Mouse (Mus musculus): ENCODE data around the gene Gpd1.
A peak's percentile ranks its signal among the peaks of the same experiment; 100 is the strongest.
"Not testable (repeated sequence)": the region's sequence is repeated elsewhere in the genome, so short reads cannot be mapped to it uniquely, and the experiment has no call there.

The Gpd1 gene

DNA sequence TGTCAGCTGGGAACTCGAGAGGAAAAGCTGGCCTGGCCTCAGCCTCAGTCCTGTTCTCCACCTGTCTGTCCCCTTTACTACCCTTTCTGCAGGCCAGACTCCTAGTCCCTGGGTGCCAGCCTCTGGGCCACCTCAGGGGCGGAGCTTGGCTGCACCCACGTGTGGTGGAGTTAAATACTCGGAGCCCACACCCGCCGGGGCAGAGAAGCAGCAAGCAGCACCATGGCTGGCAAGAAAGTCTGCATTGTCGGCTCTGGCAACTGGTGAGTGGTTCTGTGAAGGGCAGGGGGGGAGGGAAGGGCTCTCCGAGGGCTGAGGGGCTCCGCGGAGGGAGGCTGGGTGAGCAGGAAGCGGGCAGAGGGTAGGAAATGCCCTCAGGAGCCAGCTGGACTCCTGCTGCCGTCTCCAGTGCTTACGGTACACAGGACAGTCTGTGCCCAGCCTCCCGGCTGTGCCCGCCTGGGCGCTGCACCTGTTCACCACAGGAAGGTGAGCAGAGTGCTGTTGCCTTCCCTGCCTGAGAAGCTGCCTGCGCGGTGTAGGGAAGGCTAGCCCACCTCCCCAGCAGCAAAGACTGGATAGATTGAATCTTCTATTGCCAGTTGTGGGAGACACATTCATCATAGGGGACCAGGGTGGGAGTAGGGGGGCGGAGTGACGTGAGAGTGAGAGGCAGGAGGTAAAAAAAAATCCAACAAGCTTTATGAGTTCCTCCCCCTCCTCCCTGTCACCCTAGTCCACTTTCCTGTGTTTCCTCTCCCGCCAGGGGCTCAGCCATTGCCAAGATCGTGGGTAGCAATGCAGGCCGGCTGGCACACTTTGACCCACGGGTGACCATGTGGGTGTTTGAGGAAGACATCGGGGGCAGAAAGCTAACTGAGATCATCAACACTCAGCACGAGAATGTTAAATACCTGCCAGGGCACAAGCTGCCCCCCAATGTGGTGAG, at the start of gene Gpd1:
Gene Gpd1 (plus strand): TSS at position 130 of the 949 bp plus-strand sequence.
- DNase-seq (ENCODE audit: low spot score) = no peak

DNA sequence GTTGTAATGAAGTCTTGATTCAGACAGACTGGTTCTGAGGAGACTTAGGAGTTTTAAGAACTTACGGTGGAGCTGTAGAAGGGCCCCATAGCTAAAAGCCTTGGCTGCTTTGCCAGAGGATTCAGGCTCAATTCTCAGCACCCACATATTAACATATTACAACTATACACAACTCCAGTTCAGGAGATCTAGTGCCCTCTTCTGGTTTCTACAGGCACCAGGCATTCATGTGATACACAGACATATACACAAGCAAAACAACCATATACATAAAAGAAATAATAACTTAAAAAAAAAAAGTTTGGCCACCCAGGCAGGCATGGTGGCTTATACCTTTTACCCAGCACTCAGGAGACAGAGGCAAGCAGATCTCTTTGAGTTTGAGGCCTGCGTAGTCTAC, 49.8 kb upstream of the Gpd1 start:
- DNase-seq (ENCODE audit: low spot score) = no peak

DNA sequence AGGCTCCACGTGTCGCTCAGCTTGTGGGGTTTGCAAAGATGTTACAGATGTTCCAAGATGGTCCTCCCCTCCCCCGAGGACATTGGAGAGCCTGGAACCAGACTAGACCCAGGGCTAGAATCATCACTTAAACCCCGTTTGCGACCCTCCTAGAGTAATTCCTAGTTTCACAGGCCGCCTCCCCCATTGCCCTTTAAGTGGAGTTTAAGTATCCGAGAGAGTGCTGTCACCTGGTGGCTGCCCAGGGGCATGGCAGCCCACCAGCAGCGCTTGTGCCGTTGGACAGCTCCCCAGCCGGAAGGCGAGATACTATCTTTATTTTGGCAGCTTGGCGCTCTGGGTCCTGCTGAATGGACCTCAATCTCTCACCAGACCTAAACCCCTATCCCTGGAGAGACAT, 48.4 kb upstream of the Gpd1 start:
- DNase-seq (ENCODE audit: low spot score) = peak; percentile 90

GRCm38 (mm10) chr15:99669392-99669791, 47.9 kb upstream of the Gpd1 start:
- DNase-seq (ENCODE audit: low spot score) = no peak

- DNase-seq (ENCODE audit: low spot score) = peak; percentile 58
Observed at GRCm38 (mm10) chr15:99670154-99670821, 47.0 kb upstream of the Gpd1 start, which contains the start of gene Asic1. Gene Asic1, plus strand, starts transcription at chr15:99670368.

GRCm38 (mm10) chr15:99670964-99671670, 46.2 kb upstream of the Gpd1 start:
- DNase-seq (ENCODE audit: low spot score) = no peak

GRCm38 (mm10) chr15:99671783-99672182, 45.5 kb upstream of the Gpd1 start:
- no peak for DNase-seq (ENCODE audit: low spot score)

DNA sequence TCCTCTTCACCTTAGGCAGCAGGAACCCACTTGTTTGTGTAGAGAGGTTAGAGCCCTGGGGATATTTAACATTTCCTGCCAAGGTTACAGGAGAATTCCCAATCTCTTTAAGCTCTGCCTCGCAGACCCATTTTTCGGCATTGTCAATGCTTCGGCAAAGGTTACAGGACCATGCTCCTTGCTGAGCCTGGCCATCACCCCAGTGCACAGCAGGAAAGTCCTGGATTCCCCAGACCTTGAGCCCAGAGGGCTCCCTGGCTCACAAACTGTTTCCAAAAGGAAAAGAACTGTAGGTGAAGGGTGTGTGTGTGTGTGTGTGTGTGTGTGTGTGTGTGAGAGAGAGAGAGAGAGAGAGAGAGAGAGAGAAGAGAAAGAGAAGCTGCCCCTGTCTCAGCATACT, 42.4 kb upstream of the Gpd1 start:
- DNase-seq (ENCODE audit: low spot score) = no peak

GRCm38 (mm10) chr15:99677089-99677488, 40.2 kb upstream of the Gpd1 start:
- no peak for DNase-seq (ENCODE audit: low spot score)

GRCm38 (mm10) chr15:99678063-99678800, 39.1 kb upstream of the Gpd1 start:
- peak; percentile 71 for DNase-seq (ENCODE audit: low spot score)

- no peak for DNase-seq (ENCODE audit: low spot score)
Observed at GRCm38 (mm10) chr15:99679008-99679407, 38.3 kb upstream of the Gpd1 start.

DNA sequence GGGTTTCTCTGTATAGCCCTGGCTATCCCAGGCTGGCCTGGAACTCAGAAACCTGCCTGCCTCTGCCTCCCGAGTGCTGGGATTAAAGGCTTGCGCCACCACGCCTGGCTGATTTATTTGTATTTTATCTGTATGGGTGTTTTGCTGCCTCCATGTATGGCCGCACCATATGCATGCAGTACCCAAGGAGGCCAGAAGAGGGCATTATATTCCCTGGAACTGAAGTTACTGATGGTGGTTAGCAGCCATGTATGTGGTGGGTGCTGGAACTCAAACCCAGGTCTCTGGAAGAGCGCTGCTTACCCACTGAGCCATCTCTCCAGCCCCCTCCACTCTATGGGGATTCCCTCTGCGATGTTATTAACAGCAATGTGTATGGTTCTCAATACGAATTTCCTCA, 34.4 kb upstream of the Gpd1 start:
- DNase-seq (ENCODE audit: low spot score) = no peak

DNA sequence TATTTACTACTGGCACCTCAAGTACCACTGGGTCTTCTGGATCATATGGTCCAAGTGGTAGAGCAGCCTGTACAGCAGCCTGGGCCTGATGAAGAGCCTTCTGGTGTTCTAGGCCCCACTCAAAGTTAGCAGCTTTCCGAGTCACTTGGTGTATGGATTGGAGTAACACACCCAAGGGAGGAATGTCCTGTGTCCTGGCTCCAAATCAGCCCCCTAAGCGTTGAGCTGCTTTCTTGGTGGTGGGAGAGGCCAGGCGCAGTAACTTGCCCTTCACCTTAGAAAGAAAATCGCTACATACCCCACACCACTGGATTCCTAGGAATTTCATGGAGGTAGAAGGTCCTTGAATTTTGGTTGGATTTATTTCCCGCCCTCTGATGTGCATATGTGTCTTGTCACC, 33.2 kb upstream of the Gpd1 start:
- DNase-seq (ENCODE audit: low spot score) = no peak

- peak; percentile 89 for DNase-seq (ENCODE audit: low spot score)
Observed at GRCm38 (mm10) chr15:99688712-99689111, 28.6 kb upstream of the Gpd1 start.

GRCm38 (mm10) chr15:99690924-99691323, 26.4 kb upstream of the Gpd1 start:
- no peak for DNase-seq (ENCODE audit: low spot score)

DNA sequence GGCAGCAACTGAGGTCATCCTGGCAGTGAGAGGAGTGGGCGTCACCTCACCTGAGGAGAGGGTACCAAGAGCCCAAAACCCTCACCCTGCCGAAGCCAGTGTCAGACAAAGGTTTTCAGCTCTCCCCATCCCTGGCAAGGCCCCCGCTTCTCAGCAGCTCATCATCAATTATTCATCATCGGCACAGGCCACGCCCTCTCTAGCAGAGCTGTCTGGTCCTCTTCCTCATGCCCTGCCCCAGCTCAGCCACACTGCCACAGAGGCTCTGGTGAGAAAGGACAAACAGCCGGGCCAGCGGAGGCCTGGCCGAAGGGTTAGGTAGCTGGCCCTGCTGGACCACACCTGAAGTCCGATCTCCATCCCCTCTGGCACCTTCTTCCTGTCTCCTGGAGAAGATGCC, 25.3 kb upstream of the Gpd1 start:
- no peak for DNase-seq (ENCODE audit: low spot score)

- DNase-seq (ENCODE audit: low spot score) = peak; percentile 52
Observed at GRCm38 (mm10) chr15:99697309-99697708, 20.0 kb upstream of the Gpd1 start.

- no peak for DNase-seq (ENCODE audit: low spot score)
Observed at GRCm38 (mm10) chr15:99698533-99699085, 18.7 kb upstream of the Gpd1 start.

GRCm38 (mm10) chr15:99699715-99700114, 17.6 kb upstream of the Gpd1 start:
- no peak for DNase-seq (ENCODE audit: low spot score)

GRCm38 (mm10) chr15:99700219-99701106, 16.9 kb upstream of the Gpd1 start:
- no peak for DNase-seq (ENCODE audit: low spot score)

GRCm38 (mm10) chr15:99701640-99701998, 15.7 kb upstream of the Gpd1 start:
- not testable (repeated sequence) for DNase-seq (ENCODE audit: low spot score)
